Mouse (Mus musculus) kidney, embryonic 15.5 days (tissue): Measurements from ENCODE around the gene Stx2. TPM values are rescaled to one million over a fixed set of nuclear protein-coding genes. Genes with fewer than 3 reads are reported as not detected.
"Not testable (repeated sequence)": the region's sequence is repeated elsewhere in the genome, so short reads cannot be mapped to it uniquely, and the experiment has no call there.

ENCODE experiments used
- ATAC-seq: fragments of 200-750 bp; cut with Nextera tagmentation; replicated peaks from 2 replicates; pipeline ENCODE4 v1.8.0; 2017; ENCODE audit warnings: moderate TSS enrichment; ENCODE audit not compliant: low FRiP score
- H3K27ac ChIP-seq: fragments of 300-500 bp; sonication (generic); 2 replicates; pipeline ENCODE4 v1.5.1; 2015; ENCODE audit warnings: mild to moderate bottlenecking, inconsistent platforms
- H3K27me3 ChIP-seq: fragments of 300-500 bp; sonication (generic); 2 replicates; pipeline ENCODE4 v1.6.1; 2015; ENCODE audit warnings: inconsistent platforms
- H3K36me3 ChIP-seq: fragments of 300-500 bp; sonication (generic); 2 replicates; pipeline ENCODE4 v1.6.1; 2015; ENCODE audit warnings: inconsistent platforms
- H3K4me1 ChIP-seq: fragments of 300-500 bp; sonication (generic); 2 replicates; pipeline ENCODE4 v1.6.1; 2015; ENCODE audit warnings: inconsistent platforms
- H3K4me2 ChIP-seq: fragments of 300-500 bp; sonication (generic); 2 replicates; pipeline ENCODE4 v1.6.1; 2015; ENCODE audit warnings: moderate library complexity, mild to moderate bottlenecking, inconsistent platforms
- H3K4me3 ChIP-seq: fragments of 300-500 bp; sonication (generic); replicated peaks from 2 replicates; pipeline ENCODE4 v1.5.1; 2015; ENCODE audit warnings: mild to moderate bottlenecking, inconsistent platforms
- H3K9ac ChIP-seq: fragments of 300-500 bp; sonication (generic); 2 replicates; pipeline ENCODE4 v1.6.1; 2015; ENCODE audit warnings: mild to moderate bottlenecking, inconsistent platforms
- H3K9me3 ChIP-seq: fragments of 300-500 bp; sonication (generic); replicated peaks from 2 replicates; pipeline ENCODE4 v1.6.1; 2016; ENCODE audit warnings: inconsistent platforms
- WGBS: fragments of 180-500 bp; shearing (Covaris S2); methylation state at CpG from one replicate; pipeline ENCODE4 v1.1.7; 2015; ENCODE audit warnings: mixed read lengths; 5-methylcytosine and 5-hydroxymethylcytosine counted together
- polyA plus RNA-seq: library from polyadenylated mRNA; unstranded; fragments of >200 nt; fragmentation: Nextera tagmentation; extraction: Ambion mirVana; gene quantifications from 2 replicates; pipeline ENCODE4 v1.2.1, GENCODE M21; 2015

Gene Stx2
- polyA plus RNA-seq, 1 experiment from 2014 or later, result 35.0 TPM

DNA sequence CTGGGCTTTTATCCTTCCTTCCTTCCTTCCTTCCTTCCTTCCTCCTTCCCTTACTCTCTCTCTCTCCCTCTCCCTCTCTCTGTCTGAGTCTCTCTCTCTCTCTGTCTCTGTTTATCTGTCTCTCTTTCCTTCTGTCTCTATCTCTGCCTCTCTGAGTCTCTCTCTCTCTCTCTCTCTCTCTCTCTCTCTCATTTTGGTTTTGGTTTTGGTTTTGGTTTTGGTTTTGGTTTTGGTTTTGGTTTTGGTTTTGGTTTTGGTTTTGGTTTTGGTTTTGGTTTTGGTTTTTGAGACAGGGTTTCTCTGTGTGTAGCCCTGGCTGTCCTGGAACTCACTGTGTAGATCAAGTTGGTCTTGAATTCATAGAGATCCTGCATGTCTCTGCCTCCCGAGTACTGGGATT is 30.9 kb downstream of the Stx2 start:
- H3K9ac ChIP-seq, H3K4me3 ChIP-seq, H3K4me2 ChIP-seq, ATAC-seq, H3K9me3 ChIP-seq, H3K36me3 ChIP-seq, H3K27ac ChIP-seq, H3K27me3 ChIP-seq, H3K4me1 ChIP-seq: not testable (repeated sequence)
- WGBS, result 86% methylated on average over 1 of the region's 1 CpGs

DNA sequence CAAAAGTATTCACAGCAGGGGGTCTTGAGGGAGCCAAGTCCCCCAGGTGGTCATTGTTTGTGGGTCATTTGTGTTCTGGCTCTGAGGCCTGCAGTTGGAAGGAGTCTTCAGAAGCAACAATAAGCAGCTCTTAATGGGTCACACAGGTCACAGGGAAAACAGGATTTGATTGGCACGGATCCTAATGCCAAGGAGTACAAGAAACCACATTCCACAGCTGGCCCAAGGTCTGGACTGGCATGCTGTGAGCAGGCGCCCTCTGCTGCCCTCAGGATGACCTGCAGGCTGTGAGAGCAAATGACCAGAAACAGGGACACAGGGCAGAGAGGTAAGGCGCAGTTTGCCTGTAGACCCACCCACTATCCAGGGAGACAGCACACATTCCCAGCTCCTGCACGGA is 32.1 kb downstream of the Stx2 start:
- H3K9me3 ChIP-seq, result no peaks in the 10 kb centered on the region
- H3K4me3 ChIP-seq, result no peak overlapping the region
- H3K27me3 ChIP-seq, result no peaks in the 10 kb centered on the region
- no peak overlapping the region for H3K4me2 ChIP-seq
- H3K4me1 ChIP-seq, result no peaks in the 10 kb centered on the region
- no peaks in the 10 kb centered on the region for H3K36me3 ChIP-seq
- no peak overlapping the region for H3K27ac ChIP-seq
- H3K9ac ChIP-seq, result no peak overlapping the region
- 31% methylated on average over 4 of the region's 4 CpGs for WGBS
- ATAC-seq, result 0 out of 2 replicates have a peak, but pooled peaks have one; percentile 9

DNA sequence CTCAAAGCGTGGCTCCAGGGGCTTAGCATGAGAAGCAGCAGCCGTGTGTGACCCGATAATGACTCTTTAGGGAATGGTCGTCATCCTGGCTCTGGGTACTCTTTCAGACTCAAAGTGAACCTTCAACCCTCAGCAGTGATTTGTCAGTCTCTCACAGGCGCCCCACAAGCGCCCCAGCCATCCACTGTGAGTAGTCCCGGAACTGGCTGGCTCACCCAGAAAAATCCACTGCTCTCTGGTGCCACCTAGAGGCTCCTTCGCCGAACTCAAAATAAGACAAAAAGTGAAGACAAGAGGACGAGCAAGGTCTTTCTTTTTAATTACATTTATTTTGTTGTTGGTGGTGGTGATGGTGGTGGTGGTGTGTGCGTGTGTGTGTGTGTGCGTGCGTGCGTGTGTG is 37.1 kb downstream of the Stx2 start:
- Histone ChIP-seq H3K27me3 (no peaks in the 10 kb centered on the region), H3K4me1 (no peaks in the 10 kb centered on the region), H3K36me3 (no peaks in the 10 kb centered on the region), H3K4me3 (no peak overlapping the region), H3K9me3 (no peaks in the 10 kb centered on the region), H3K9ac (no peak overlapping the region), H3K4me2 (peak overlapping the region; percentile 37; the same call in 1 of the 2 replicates), H3K27ac (no peak overlapping the region)
- 14% methylated on average over 14 of the region's 14 CpGs for WGBS
- no peak for ATAC-seq

DNA sequence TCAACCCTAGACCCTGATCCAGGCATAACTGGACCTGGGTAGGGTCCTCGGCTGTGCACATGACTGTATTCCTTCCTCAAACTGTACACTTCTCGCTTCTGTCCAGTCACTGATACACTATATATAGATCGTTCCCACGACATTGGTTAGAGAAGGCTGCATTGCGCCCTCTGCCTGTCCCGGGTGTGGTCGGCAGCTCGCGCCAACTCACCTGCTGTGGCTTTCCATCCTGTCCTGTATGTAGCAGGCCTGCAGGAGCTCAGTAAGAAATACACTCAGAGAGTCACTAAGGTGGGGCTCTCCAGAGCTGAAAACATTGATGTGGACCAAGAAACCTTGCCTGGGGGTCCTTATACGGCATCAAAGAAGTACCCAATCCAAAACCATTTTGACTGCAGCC is 37.5 kb downstream of the Stx2 start:
- H3K27me3 ChIP-seq, result no peaks in the 10 kb centered on the region
- no peak overlapping the region for H3K4me3 ChIP-seq
- WGBS, result 69% methylated on average over 10 of the region's 10 CpGs
- H3K9me3 ChIP-seq, result no peaks in the 10 kb centered on the region
- H3K9ac ChIP-seq, result no peak overlapping the region
- H3K36me3 ChIP-seq, result no peaks in the 10 kb centered on the region
- H3K27ac ChIP-seq, result no peak overlapping the region
- peak overlapping the region; percentile 37; the same call in 1 of the 2 replicates for H3K4me2 ChIP-seq
- no peak for ATAC-seq
- H3K4me1 ChIP-seq, result no peaks in the 10 kb centered on the region

DNA sequence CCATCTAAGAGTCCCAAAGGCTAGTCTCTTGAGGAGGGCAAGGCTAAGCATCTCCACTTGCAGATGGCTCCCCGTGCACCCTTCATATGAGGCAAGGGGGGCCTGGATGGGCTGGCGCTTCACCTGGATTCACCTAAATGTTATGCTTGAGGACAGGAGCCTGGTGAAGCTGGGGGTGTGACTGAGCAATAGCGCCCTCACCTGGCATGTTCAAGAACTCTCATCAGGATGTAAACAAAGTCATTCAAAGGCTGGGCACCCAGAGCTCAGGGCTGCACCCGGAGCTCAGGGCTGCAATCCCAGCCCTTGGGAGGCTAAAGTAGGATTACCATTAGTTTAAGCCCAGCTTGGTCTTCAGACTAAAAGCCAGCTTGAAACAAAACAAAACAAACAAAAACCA is 44.0 kb downstream of the Stx2 start:
- H3K9ac ChIP-seq, result no peak overlapping the region
- H3K27ac ChIP-seq, result no peak overlapping the region
- H3K36me3 ChIP-seq, result no peaks in the 10 kb centered on the region
- H3K4me1 ChIP-seq, result no peaks in the 10 kb centered on the region
- peaks cover 10% of the 10 kb centered on the region for H3K9me3 ChIP-seq
- H3K27me3 ChIP-seq, result no peaks in the 10 kb centered on the region
- H3K4me3 ChIP-seq, result no peak overlapping the region
- no peak for ATAC-seq
- 57% methylated on average over 4 of the region's 4 CpGs for WGBS
- no peak overlapping the region for H3K4me2 ChIP-seq

DNA sequence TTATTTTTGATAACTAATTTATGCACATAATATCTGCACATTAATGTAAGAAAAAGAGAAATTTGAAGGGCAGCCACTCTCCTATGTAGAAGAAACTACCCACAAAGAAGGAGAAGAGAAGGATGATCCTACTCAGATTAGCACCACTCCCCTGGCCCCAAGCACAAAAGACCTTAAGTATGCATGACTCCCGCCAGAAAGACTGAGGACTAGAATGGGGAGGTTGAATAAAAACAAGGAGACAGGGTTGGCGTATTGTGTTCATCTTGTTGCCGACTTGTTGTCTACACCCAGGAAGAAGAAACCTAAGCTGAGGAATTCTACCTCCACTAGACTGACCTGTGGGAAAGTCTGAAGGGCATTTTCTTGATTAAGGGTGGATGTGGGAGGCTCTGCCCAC is 49.5 kb downstream of the Stx2 start:
- Histone ChIP-seq H3K27me3 (peaks cover under 1% of the 10 kb centered on the region; the same call in 1 of the 2 replicates), H3K4me1 (no peaks in the 10 kb centered on the region), H3K27ac (no peak overlapping the region), H3K9me3 (peaks cover 10% of the 10 kb centered on the region), H3K36me3 (no peaks in the 10 kb centered on the region), H3K4me3 (no peak overlapping the region), H3K9ac (no peak overlapping the region), H3K4me2 (no peak overlapping the region)
- no peak for ATAC-seq
- 86% methylated on average over 3 of the region's 3 CpGs for WGBS

DNA sequence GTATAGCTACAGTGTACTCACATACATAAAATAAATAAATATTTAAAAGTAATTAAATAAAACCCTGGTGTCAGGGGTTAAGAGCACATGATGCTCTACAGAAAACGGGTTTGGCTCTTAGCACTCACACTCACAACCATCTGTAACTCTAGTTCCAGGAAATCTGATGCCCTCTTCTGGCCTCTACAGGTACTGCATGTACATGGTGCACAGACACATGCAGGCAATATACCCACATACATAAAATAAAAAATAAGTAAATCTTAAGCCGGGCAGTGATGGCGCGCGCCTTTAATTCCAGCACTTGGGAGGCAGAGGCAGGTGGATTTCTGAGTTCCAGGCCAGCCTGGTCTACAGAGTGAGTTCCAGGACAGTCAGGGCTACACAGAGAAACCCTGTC is 54.0 kb downstream of the Stx2 start:
- not testable (repeated sequence) for H3K4me2 ChIP-seq, H3K27ac ChIP-seq, H3K4me3 ChIP-seq, H3K36me3 ChIP-seq, H3K9me3 ChIP-seq, H3K9ac ChIP-seq, ATAC-seq
- WGBS, result 89% methylated on average over 5 of the region's 5 CpGs
- Histone ChIP-seq H3K4me1 (peaks cover 11% of the 10 kb centered on the region), H3K27me3 (peaks cover 29% of the 10 kb centered on the region)

DNA sequence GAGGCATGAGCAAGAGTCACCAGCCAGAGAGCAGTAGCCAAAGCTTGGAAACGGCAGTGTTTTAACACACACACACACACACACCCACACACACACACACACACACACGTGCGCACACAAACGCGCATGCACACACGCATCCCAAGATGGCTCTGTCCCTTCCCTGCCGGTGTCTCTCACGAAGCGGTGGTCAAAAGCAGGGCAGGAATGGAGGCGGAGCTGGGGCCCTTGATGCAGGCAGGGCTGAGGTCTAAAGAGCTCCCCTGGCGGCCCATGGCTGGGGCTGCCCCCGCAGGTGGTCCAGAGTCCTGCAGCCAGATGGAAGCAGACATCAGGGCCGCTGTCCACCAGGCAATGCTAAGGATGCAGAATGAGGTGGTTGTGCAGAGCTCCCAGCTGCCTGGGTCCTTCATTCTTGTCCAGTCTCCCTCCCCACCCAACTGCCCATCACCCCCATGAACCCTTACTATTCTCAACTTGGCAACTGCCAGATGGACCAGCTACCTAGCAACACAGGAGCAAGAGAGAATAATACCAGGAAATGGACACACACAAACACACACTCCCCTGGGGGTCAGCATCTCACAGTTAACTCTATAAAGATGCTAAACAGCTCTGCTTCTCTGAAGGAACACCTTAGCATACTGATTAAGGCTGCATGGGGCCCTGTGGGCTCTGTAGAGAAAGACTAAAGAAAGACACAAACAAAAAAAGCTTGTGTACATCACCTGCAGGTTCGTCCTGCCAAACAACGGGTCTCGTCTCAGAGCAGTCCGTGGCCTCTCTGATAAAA is 54.9 kb downstream of the Stx2 start, which contains the start of gene Rimbp2:
Rimbp2 (minus strand) TSS at position 209 of the 793 bp plus-strand sequence.
- peaks cover 11% of the 10 kb centered on the region for H3K4me1 ChIP-seq
- H3K9me3 ChIP-seq, result no peaks in the 10 kb centered on the region
- WGBS, result 13% methylated on average over 17 of the region's 17 CpGs
- no peaks in the 10 kb centered on the region for H3K36me3 ChIP-seq
- no peak within 1 kb of the TSS for H3K9ac ChIP-seq
- no peak within 1 kb of the TSS for H3K27ac ChIP-seq
- ATAC-seq, result peak; percentile 87
- peak within 1 kb of the TSS; percentile 71 for H3K4me2 ChIP-seq
- peak within 1 kb of the TSS; percentile 40 for H3K4me3 ChIP-seq
- peaks cover 29% of the 10 kb centered on the region for H3K27me3 ChIP-seq

DNA sequence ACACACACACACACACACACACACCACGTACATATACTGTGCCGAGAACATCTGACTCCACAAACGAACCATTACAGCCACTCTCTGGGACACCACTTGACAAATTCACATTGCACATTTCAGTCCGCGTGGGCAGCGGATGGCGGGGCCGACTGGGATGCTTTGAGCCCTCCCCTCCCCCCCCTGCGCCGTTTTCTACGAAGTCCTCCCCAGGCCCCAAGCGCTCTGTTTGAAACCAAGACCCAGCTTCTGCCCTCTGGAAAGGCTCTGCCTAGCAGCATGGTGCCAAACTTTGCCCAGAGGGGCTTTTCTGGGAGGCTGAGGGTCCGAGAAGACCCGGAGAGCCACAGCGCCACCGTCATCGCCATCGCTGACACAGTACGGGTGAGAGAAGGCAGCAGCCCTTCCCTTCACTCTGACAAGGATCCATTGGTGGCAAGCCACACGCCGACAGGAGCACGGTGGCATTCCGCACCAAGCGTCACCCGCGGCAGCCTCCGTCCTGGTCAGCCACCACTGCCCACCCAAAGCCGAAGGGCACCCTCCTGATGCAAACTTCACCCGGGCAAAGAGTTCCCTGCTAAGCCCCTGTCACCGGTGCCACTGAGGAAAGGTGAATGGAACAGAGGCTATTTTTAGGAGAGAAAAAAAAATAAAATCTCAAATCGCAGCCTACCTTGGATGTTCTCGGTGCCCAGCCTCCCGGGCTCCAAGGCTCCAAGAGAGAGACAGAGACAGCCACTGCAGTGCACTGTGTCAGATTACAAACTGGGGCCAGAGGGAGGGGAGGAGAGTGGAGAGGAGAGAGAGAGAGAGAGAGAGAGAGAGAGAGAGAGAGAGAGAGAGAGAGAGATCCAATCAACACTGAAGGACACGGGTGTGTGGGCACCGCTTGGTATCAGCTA is 55.8 kb downstream of the Stx2 start:
- ATAC-seq, result peak; percentile 65
- peak overlapping the region; percentile 40 for H3K4me3 ChIP-seq
- no peaks in the 10 kb centered on the region for H3K36me3 ChIP-seq
- no peak overlapping the region for H3K9ac ChIP-seq
- peaks cover 11% of the 10 kb centered on the region for H3K4me1 ChIP-seq
- H3K4me2 ChIP-seq, result peak overlapping the region; percentile 71
- whole genome bisulfite sequencing, result 1% methylated on average over 35 of the region's 35 CpGs
- no peaks in the 10 kb centered on the region for H3K9me3 ChIP-seq
- peaks cover 29% of the 10 kb centered on the region for H3K27me3 ChIP-seq
- H3K27ac ChIP-seq, result no peak overlapping the region

DNA sequence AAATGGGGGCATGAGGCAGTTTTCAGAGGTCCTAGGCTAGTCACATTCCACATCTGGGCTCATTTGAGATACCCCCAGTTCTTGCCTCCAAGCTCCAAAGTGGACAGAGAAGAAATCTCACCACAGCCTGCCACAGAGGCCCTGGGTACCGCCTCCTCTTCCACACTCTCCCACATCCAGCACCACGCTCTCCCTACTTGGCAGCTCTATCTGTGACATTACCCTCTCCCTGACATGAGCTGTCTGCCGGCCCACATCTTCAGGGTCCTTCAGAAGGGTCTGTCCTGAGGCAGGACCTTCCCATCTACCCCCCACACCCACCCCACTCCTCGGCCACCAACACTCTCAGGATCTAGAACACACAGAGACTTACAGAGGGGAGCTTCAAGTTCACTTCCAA is 56.9 kb downstream of the Stx2 start:
- 50% methylated on average over 4 of the region's 4 CpGs for WGBS
- peaks cover 29% of the 10 kb centered on the region for H3K27me3 ChIP-seq
- no peak overlapping the region for H3K9ac ChIP-seq

DNA sequence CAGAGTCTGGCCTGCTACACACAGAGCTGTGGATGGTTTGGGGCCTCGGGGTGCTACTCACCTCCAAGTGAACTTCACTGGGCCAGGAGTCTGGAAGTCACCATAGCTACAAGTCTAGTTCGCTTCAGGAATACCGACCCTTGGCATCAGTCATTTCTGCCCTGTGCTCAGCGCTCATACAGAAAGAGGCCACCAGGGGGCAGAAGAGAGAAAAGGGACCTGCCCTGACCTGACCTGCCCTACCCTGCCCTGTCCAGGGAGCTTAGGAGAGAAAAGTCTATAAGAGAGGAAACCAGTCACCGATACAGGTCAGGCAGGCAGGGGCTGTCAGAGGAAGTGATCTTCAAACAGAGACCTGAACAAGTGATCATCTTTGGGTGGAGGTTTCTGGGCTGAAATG is 61.3 kb downstream of the Stx2 start:
- Histone ChIP-seq H3K36me3 (no peaks in the 10 kb centered on the region), H3K9me3 (no peaks in the 10 kb centered on the region), H3K4me1 (peaks cover 3% of the 10 kb centered on the region), H3K4me2 (no peak overlapping the region), H3K4me3 (no peak overlapping the region), H3K9ac (no peak overlapping the region), H3K27ac (no peak overlapping the region), H3K27me3 (peaks cover 12% of the 10 kb centered on the region)
- ATAC-seq, result no peak
- WGBS, result 69% methylated on average over 5 of the region's 5 CpGs

More for the DNA sequence above, 56.9 kb downstream of the Stx2 start:
- no peaks in the 10 kb centered on the region for H3K36me3 ChIP-seq
- H3K9me3 ChIP-seq, result no peaks in the 10 kb centered on the region
- peaks cover 11% of the 10 kb centered on the region for H3K4me1 ChIP-seq
- no peak overlapping the region for H3K27ac ChIP-seq
- H3K4me2 ChIP-seq, result peak overlapping the region; percentile 71; the same call in 1 of the 2 replicates
- no peak for ATAC-seq
- no peak overlapping the region for H3K4me3 ChIP-seq

DNA sequence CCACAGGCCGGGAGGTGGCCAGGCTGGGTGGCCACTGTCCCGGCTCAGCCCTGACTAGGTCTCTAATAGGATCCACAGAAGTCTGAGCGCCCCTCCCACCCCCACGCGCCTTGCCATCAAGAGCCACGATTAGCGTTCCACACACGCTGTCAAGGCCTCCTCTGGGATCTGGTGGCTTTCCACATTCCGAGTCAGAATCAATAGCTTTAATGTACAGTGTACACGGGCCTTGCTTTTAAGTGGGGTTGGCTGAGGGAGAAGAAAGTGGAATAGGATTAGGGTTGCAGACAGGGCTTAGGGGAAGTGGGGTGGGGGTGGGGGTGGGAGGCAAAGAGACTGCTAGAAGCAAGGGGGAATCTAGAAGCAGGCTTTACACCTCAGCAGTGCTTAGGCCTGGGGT is 67.9 kb downstream of the Stx2 start:
- Histone ChIP-seq H3K4me1 (no peaks in the 10 kb centered on the region), H3K4me2 (no peak overlapping the region)
- 77% methylated on average over 10 of the region's 10 CpGs for WGBS

More for the DNA sequence above, 67.9 kb downstream of the Stx2 start:
- no peak for ATAC-seq
- Histone ChIP-seq H3K27me3 (no peaks in the 10 kb centered on the region), H3K9ac (no peak overlapping the region), H3K4me3 (no peak overlapping the region), H3K9me3 (no peaks in the 10 kb centered on the region), H3K27ac (no peak overlapping the region), H3K36me3 (no peaks in the 10 kb centered on the region)
